Mouse (Mus musculus): Measurements from ENCODE around the gene Calb2. TPM values are rescaled to one million over a fixed set of nuclear protein-coding genes. Genes with fewer than 3 reads are reported as not detected.

Calb2 gene
- 3.6 and 6.4 TPM in 2 replicates for polyA plus RNA-seq (2016; fragmentation: Nextera tagmentation; extraction: Ambion mirVana)

DNA sequence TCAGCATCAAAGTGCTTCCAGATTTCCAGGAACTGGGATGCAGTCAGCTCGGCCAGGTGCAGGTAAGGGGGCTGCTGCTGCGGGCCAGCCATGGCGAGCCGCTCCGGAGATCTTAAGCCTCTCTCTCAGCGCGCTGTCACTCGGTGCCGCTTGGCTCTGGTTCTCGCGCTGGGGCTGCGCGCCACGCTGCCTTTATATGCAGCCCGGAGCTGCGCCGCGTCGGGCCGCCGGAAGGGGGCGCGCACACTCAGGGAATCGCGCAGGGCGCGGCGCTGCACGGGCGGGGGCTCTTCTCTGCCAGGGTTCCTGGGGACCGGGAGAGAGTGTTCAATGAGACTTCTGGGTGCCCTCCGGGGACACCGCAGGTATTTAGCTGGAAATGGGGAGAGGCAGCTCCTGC lies at the start of gene Calb2:
Gene Calb2 (minus strand): TSS at position 165 of the 400 bp plus-strand sequence.
- no peaks in the 10 kb centered on the region for H3K9me3 ChIP-seq
- H3K27ac ChIP-seq = no peak within 1 kb of the TSS
- under 1% methylated on average over 33 of the region's 33 CpGs for WGBS
- peak; percentile 72 for ATAC-seq (ENCODE audit: insufficient number of reproducible peaks, insufficient read depth, low FRiP score, low TSS enrichment)
- no peaks in the 10 kb centered on the region for H3K4me1 ChIP-seq
- no peak within 1 kb of the TSS for H3K9ac ChIP-seq
- peaks cover 34% of the 10 kb centered on the region for H3K27me3 ChIP-seq
- H3K4me2 ChIP-seq (replicated peaks) = peak within 1 kb of the TSS; percentile 20
- H3K4me3 ChIP-seq = peak within 1 kb of the TSS; percentile 9; the same call in 1 of the 2 replicates
- no peaks in the 10 kb centered on the region for H3K36me3 ChIP-seq

DNA sequence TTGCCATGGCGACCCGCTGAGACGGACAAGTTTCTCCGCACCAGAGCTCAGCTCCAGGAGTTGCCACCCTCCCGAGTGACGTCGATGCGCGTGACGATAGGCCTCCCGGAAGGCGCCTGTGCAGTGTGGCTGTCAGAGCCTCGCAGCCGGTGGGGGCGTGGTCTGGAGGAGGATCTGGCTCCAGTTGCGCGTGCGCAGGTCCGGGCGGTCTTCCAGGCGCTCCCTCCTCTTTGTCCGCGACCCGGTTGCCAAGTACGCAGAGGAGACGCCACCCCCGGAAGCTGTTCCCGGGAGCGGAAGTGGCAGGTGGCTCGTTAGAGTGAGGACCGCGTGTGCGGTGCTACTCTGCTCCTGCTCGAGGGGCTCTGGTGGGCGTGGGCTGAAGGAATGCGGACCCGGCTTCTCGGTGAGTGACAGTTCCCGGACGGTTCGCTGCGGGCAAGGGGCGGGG lies 49.7 kb upstream of the Calb2 start:
- Histone ChIP-seq H3K36me3 (peaks cover 19% of the 10 kb centered on the region), H3K9ac (no peak overlapping the region), H3K27ac (no peak overlapping the region), H3K27me3 (no peaks in the 10 kb centered on the region), H3K4me3 (peak overlapping the region; percentile 61), H3K4me1 (peaks cover 6% of the 10 kb centered on the region), H3K9me3 (no peaks in the 10 kb centered on the region), H3K4me2 (replicated peaks) (peak overlapping the region; percentile 57)
- ATAC-seq (ENCODE audit: insufficient number of reproducible peaks, insufficient read depth, low FRiP score, low TSS enrichment) = peak; percentile 100
- under 1% methylated on average over 43 of the region's 43 CpGs for WGBS

DNA sequence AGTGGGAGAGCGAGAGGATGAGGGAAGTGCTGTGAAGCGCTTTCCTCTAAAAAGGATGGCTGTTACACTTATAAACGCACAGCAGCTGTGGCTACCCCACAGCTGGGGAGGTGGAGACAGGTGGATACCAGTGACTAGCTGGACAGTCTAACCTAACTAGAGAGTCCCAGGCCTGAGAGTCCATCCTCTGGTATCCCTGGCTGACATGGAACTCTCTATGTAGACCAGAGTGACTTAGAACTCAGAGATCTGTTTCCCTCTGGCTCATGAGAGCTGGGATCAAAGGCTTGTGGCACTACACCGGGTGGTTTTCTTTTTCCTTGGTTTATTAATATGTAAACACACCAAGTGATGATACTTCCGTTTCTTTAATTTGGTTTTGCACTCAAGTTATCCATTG lies 49.2 kb upstream of the Calb2 start:
- Histone ChIP-seq H3K4me3 (peak overlapping the region; percentile 61), H3K9ac (no peak overlapping the region), H3K36me3 (peaks cover 14% of the 10 kb centered on the region), H3K4me2 (replicated peaks) (peak overlapping the region; percentile 57), H3K4me1 (peaks cover 6% of the 10 kb centered on the region), H3K27me3 (no peaks in the 10 kb centered on the region), H3K9me3 (no peaks in the 10 kb centered on the region), H3K27ac (no peak overlapping the region)
- 33% methylated on average over 5 of the region's 5 CpGs for WGBS
- ATAC-seq (ENCODE audit: insufficient number of reproducible peaks, insufficient read depth, low FRiP score, low TSS enrichment) = peak; percentile 29; the same call in 1 of the 2 replicates

DNA sequence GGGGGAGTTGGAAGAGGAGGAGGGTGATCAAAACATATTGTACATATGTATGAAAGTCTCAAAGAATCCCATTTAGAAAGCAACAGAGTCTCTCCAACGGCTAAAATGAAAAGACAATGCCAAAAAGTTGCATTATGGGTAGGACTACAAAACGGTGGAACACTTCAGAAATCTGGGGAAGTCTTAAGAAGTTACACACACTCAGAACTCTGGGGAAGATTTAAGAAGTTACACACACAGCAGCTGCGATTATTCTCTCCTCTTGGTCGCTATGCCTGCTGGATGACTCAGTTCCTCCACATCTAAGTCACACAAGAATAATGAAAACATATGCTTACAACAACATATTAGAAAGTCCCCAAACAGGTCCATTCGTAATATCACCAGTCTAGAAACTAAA lies 48.2 kb upstream of the Calb2 start:
- Histone ChIP-seq H3K27ac (no peak overlapping the region), H3K4me3 (no peak overlapping the region), H3K9me3 (no peaks in the 10 kb centered on the region), H3K4me2 (replicated peaks) (no peak overlapping the region), H3K4me1 (peaks cover 6% of the 10 kb centered on the region), H3K27me3 (no peaks in the 10 kb centered on the region), H3K9ac (no peak overlapping the region), H3K36me3 (peaks cover 4% of the 10 kb centered on the region)
- ATAC-seq (ENCODE audit: insufficient number of reproducible peaks, insufficient read depth, low FRiP score, low TSS enrichment) = no peak
- 77% methylated on average over 5 of the region's 5 CpGs for WGBS

DNA sequence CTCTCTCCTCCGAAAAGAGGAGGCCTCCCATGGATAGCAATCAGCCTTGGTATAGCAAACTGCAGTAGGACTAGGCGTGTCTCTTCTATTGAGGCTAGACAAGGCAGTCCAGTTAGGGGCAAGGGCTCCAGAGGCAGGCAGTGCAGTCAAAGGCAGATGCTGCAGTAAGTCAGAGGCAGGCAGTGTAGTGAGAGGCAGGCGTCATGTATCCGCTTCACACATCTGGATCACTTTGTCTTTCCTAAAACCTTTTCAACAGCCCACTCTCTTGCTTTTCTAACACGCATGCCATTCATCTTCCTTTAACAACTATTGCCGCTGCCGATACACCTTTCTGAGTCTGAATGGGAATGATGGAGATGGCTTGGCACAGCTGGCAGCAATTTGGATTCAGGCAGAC lies 47.4 kb upstream of the Calb2 start, which contains the start of gene Cmtr2:
Gene Cmtr2 (plus strand): TSS at position 301 of the 400 bp plus-strand sequence.
- peaks cover 6% of the 10 kb centered on the region for H3K4me1 ChIP-seq
- ATAC-seq (ENCODE audit: insufficient number of reproducible peaks, insufficient read depth, low FRiP score, low TSS enrichment) = no peak
- 65% methylated on average over 7 of the region's 7 CpGs for WGBS
- H3K27ac ChIP-seq = no peak within 1 kb of the TSS
- no peaks in the 10 kb centered on the region for H3K36me3 ChIP-seq
- H3K4me3 ChIP-seq = no peak within 1 kb of the TSS
- H3K9ac ChIP-seq = no peak within 1 kb of the TSS
- no peaks in the 10 kb centered on the region for H3K9me3 ChIP-seq
- no peak within 1 kb of the TSS for H3K4me2 ChIP-seq (replicated peaks)
- H3K27me3 ChIP-seq = no peaks in the 10 kb centered on the region

DNA sequence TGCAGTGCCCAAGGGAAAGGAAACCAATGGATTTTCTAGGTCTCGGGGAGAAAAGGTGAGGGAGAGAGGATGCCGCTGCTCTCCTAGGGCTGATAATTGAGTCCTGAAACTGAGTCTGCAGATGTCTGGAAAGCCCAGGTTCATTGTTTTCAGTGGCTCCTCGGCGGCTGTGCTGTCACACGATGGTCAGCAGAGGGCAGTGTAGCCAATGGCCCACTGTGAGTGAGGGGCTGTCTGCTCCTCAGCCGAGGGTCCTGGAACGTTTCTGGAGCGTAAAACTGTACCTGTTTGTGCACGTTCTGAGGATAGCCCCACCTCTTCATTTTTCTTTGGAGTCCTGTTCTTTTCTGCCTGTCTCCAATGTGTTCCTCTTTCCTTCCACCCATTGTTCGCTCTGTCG lies 33.8 kb upstream of the Calb2 start:
- Histone ChIP-seq H3K9ac (no peak overlapping the region), H3K4me2 (replicated peaks) (no peak overlapping the region), H3K36me3 (no peaks in the 10 kb centered on the region), H3K27me3 (no peaks in the 10 kb centered on the region), H3K4me3 (no peak overlapping the region), H3K27ac (no peak overlapping the region), H3K9me3 (no peaks in the 10 kb centered on the region), H3K4me1 (no peaks in the 10 kb centered on the region)
- WGBS = 29% methylated on average over 11 of the region's 11 CpGs
- no peak for ATAC-seq (ENCODE audit: insufficient number of reproducible peaks, insufficient read depth, low FRiP score, low TSS enrichment)

DNA sequence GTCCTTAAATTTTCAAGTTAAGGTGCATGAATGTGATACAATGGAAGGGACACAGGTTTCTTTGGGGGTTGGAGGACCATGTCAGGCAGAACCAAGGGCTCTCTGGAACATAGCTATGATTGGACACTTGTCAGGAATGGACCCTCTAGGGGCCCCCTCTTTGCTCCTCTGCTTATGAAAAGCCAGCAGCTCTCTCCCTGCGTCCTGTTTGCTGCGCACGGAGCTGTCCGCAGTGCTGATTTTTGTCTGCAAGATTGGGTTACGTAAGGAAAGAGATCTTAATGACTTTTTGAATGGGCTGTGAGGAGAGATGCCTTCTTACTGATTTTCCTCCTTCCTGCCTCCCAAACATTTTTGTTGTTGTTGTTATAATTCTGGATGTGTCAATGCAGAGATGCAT lies 28.7 kb upstream of the Calb2 start:
- H3K4me1 ChIP-seq = no peaks in the 10 kb centered on the region
- H3K36me3 ChIP-seq = no peaks in the 10 kb centered on the region
- no peak overlapping the region for H3K4me2 ChIP-seq (replicated peaks)
- H3K27ac ChIP-seq = no peak overlapping the region
- WGBS = under 1% methylated on average over 5 of the region's 5 CpGs
- no peak overlapping the region for H3K9ac ChIP-seq
- no peak for ATAC-seq (ENCODE audit: insufficient number of reproducible peaks, insufficient read depth, low FRiP score, low TSS enrichment)
- H3K27me3 ChIP-seq = no peaks in the 10 kb centered on the region
- H3K4me3 ChIP-seq = no peak overlapping the region
- no peaks in the 10 kb centered on the region for H3K9me3 ChIP-seq

DNA sequence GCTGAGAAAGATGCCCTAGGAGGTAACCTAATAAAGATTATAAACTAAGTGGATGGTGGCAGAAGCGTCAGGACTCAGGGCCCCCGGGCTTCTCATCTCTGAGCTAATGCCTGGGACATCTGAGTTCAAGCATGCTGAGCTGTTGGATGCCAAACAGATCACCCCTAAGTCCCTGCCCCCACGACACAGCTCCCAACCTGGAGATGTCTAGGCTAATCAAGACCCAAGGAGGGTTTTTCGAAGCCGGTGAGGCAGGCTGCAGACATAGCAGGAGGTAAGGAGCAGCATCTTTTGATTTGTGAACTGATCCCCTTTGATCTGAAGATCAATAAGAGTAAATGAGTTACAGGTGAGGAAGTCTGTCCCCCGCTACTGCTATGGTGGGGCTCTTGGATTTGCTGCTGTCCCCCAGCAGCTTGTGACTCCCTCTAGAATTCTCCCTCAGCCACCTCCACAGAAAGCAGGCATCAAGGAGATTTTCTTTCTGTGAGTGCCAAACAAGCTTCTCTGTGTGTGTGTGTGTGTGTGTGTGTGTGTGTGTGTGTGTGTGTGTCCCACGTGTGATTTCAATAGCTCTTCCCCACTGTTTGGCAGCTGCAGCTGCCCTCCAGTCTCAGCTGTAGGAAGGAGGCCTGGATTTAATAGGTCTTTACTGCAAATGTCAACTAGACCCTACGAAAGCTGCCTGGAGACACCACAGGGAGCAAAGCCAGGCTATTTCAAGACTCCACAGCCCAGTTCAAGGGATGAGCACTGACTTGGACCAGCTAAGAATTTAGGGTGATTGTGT lies 21.1 kb upstream of the Calb2 start:
- H3K27me3 ChIP-seq = no peaks in the 10 kb centered on the region
- no peaks in the 10 kb centered on the region for H3K9me3 ChIP-seq
- 12% methylated on average over 8 of the region's 8 CpGs for WGBS

DNA sequence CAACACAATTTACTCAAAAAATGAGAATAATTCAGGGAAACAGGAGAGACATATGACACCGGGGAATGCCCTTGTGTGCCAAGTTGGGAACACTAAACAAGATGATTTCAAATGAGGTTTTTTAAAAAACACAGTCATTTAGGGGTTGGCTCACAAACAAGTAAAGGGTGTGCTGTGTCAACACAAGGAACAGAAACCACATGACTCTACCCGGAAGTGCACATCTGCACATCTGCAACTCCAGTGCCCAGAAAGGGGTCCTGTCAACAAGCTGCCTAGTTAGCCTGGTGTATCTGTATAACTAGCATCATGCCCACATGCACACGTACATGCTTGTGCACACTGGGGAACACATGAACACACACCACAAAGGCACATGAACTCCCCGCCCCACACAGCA lies 17.5 kb upstream of the Calb2 start:
- no peaks in the 10 kb centered on the region for H3K9me3 ChIP-seq
- no peaks in the 10 kb centered on the region for H3K36me3 ChIP-seq
- H3K4me1 ChIP-seq = no peaks in the 10 kb centered on the region; the same call in 1 of the 2 replicates
- no peak overlapping the region for H3K9ac ChIP-seq
- WGBS = 68% methylated on average over 4 of the region's 4 CpGs
- H3K27me3 ChIP-seq = no peaks in the 10 kb centered on the region; the same call in 1 of the 2 replicates
- H3K4me2 ChIP-seq (replicated peaks) = no peak overlapping the region
- no peak overlapping the region for H3K4me3 ChIP-seq
- no peak for ATAC-seq (ENCODE audit: insufficient number of reproducible peaks, insufficient read depth, low FRiP score, low TSS enrichment)
- H3K27ac ChIP-seq = no peak overlapping the region

More for the DNA sequence above, 21.1 kb upstream of the Calb2 start:
- ATAC-seq (ENCODE audit: insufficient number of reproducible peaks, insufficient read depth, low FRiP score, low TSS enrichment) = no peak
- Histone ChIP-seq H3K36me3 (no peaks in the 10 kb centered on the region), H3K27ac (no peak overlapping the region), H3K9ac (no peak overlapping the region), H3K4me2 (replicated peaks) (no peak overlapping the region), H3K4me3 (no peak overlapping the region), H3K4me1 (no peaks in the 10 kb centered on the region; the same call in 1 of the 2 replicates)

DNA sequence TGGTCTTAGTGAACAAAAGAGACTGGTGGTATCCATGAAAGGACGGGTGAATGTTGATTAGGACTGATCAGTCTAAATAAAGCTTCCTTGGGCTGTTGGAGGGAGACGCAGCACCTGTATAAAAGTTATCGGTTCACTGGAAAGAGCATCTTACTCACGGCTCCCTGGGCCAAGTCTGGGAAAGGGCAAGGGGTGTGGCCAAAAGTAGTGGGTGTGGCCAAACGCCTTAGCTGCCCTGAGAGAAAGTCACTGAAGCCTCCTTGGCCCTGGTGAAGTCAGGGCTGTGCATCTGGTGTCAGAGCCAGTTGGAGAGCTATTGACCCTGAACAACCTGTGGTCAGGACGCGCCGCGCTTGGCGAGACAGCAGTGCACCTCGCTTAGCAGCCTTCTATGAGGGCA lies 15.7 kb upstream of the Calb2 start:
- Histone ChIP-seq H3K9me3 (no peaks in the 10 kb centered on the region), H3K27ac (no peak overlapping the region), H3K9ac (no peak overlapping the region), H3K36me3 (no peaks in the 10 kb centered on the region), H3K4me2 (replicated peaks) (no peak overlapping the region), H3K27me3 (peaks cover 5% of the 10 kb centered on the region), H3K4me1 (no peaks in the 10 kb centered on the region), H3K4me3 (no peak overlapping the region)
- no peak for ATAC-seq (ENCODE audit: insufficient number of reproducible peaks, insufficient read depth, low FRiP score, low TSS enrichment)
- WGBS = 26% methylated on average over 11 of the region's 11 CpGs

DNA sequence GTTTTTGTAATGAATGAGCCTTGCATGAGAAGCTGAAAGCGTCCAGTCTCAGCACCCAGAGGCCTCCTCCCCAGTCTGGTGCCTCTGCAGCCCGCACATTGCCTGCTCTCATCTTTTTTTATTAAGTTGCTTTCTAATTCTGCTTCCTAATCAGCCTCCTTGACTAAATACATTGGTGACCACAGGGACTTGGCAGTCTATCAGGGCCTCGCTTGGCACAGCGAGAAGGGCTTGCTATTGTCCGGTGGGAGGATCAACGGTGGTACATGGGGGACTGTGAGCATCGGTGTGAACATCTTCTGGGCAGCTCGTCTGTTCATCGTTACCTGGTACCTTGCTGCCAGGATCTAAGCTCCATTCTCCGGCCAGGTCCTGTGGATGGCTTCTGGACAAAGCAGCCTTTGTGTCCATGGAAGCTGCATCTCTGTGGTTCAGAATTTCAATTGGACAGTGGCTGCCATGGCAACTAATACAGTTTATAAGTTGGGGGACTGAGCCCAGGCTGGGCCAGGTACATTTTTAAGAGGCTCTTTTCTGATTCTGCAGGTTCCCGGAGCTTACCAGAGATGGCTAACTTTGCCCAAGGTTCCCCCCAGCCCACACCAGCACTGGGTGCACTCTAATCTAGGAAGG lies 14.8 kb upstream of the Calb2 start:
- WGBS = 75% methylated on average over 11 of the region's 11 CpGs
- no peaks in the 10 kb centered on the region for H3K9me3 ChIP-seq
- H3K9ac ChIP-seq = no peak overlapping the region
- no peaks in the 10 kb centered on the region for H3K36me3 ChIP-seq
- H3K4me3 ChIP-seq = no peak overlapping the region
- no peak overlapping the region for H3K4me2 ChIP-seq (replicated peaks)
- no peak overlapping the region for H3K27ac ChIP-seq
- no peak for ATAC-seq (ENCODE audit: insufficient number of reproducible peaks, insufficient read depth, low FRiP score, low TSS enrichment)
- H3K4me1 ChIP-seq = no peaks in the 10 kb centered on the region; the same call in 1 of the 2 replicates
- H3K27me3 ChIP-seq = peaks cover 8% of the 10 kb centered on the region

Measured in embryonic facial prominence, embryonic 12.5 days (tissue).